Mouse (Mus musculus): Measurements from ENCODE around the gene Fbxl20.

Gene Fbxl20

GRCm38 (mm10) chr11:98049672-98050519 lies 100.3 kb downstream of the Fbxl20 start:
- no peak for DNase-seq

DNA sequence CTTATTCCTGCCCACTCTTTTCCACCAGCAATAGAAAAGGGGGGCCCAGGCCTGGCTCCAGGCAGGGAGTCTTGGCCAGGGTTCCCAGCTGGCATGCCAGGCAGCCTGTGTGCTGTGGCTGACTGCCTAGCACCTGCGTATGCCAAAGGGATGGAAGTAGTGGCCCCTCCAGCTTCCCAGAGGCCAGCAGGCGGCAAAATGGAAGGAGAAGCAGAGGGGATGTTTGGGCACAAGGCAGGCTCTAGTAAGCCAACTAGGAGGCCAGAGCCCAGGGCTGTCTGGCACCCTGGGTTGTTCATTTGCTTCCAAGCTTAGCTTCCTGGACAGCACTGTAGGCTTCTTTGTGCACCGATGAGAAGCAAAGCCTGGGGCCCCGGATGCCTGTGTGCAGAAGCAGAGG lies 102.5 kb downstream of the Fbxl20 start:
- DNase-seq, result no peak

DNA sequence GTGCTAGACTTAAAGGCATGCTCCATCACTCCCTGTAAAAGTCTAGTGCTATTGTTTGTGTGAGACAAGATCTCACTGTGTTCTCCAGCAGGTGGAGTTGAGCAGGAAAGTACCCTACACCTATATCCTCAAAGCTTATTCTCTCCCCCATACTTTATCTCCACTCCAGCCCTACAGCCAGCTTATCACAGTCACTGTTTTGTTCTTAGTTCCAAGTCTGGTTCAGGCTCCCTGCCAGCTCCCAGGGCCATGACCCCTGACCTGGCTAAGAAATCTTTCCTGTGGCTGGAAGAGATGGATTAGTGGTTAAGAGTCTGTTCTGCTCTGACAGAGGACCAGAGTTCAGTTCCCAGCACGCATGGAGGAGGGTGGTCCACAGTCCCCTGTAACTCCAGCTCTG lies 103.7 kb downstream of the Fbxl20 start:
- peak in 1 of 2 experiments; percentile 41 for DNase-seq

- no peak for DNase-seq
These were observed 104.6 kb downstream of the Fbxl20 start for GRCm38 (mm10) chr11:98045596-98045995.

GRCm38 (mm10) chr11:98044074-98044473 lies 106.1 kb downstream of the Fbxl20 start:
- DNase-seq, result no peak

GRCm38 (mm10) chr11:98042741-98043140 lies 107.5 kb downstream of the Fbxl20 start:
- DNase-seq, result peak; percentile 53 to 60

- DNase-seq, result no peak
These were observed 109.2 kb downstream of the Fbxl20 start for GRCm38 (mm10) chr11:98040975-98041374.

DNA sequence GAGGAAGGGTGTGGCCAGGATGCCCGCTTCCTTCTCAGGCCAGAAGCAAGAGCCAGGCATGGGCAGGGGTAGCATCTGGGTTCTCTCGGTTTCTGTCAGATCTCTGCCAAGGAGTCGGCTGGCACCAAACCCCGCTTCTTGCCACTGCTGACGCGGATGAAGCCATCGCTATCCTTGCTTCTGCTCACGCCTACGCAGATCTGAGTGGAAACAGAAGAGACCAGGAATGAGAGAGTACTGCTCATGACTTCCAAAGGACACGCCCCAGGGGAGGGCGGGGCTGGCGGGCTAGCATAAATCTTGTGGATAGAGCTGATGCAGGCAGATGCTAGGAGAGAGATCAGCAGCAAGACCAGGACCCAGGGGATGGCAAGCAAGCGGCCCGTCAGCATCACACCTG lies 112.3 kb downstream of the Fbxl20 start:
- DNase-seq, result peak in 1 of 2 experiments; percentile 40

DNA sequence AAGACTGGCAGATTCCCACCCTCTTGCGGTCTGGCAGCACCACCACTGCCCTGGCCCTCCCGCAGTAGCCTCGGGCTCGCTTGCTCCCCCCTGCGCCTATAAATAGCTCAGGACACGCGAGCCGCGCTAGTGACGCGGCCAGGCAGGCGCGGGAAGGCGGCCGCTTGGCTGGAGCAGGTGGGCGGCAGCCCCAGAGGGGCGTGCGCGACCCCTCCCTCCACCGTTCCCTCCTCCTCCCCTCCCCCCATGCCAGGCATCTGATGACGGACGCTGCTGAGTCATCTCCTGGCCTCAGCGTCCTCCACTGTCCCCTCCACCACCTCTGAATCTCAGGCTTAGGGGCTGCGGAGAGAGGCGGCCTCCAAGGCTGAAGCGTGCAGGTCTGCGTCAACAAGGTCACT lies 114.2 kb downstream of the Fbxl20 start:
- DNase-seq, result peak in 1 of 2 experiments; percentile 29

DNA sequence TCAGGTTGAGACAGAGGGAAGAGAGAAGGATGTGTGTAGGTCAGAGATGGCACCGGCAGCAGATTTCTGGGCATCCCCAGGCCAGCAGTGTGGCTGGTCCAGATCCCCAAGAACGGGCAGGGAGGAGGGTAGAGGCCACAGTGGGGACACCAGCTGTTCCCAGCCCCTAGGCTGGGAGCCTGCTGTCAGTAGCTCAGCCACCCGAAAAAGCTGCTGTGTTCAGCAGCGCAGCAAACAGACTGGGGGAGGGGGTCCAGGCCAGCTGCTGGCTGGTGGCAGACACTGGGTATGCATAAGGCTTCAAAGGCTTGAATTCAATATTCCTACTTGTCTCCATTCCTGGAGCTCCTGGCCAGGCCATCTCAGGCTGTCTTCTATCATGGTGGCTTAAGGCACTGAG lies 115.4 kb downstream of the Fbxl20 start:
- no peak for DNase-seq

DNA sequence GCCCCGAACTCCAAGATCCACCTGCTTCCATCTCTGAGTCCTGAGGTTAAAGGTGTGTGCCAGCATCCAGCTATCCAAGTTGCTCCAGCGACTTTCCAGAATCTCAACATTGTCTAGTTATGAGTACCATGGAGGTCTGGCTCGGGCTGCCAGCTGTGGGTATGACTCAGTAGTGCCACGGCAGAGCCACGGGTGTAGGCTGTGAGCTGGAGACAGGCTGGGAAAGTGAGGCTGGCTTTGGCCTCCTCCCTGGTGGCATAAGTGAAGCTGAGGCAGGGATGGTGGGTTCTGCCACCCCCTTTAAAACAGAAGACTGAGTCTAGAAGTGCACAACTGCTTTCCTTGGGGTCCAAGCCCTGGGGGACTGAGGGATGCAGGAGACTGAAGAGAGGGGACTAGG lies 116.1 kb downstream of the Fbxl20 start:
- DNase-seq, result no peak
